Mouse (Mus musculus) E14TG2a.4 (cell line): ENCODE measurements around the gene 0610037L13Rik.

Experiments
- CTCF ChIP-seq: conservative IDR thresholded peaks from 2 replicates; pipeline ENCODE4 v1.5.1; 2014; ENCODE audit warnings: low read length
- NANOG ChIP-seq: IDR thresholded peaks from 2 replicates; pipeline ENCODE4 v1.6.1; 2014; ENCODE audit warnings: borderline replicate concordance, low read length, mixed read lengths

- TF ChIP-seq CTCF (no peak), NANOG (no peak)
These were observed 33.7 kb downstream of the 0610037L13Rik start, which contains the start of gene Cpt2 for GRCm38 (mm10) chr4:107923145-107923802.
